Mouse (Mus musculus) embryonic facial prominence, embryonic 13.5 days (tissue): ENCODE measurements around the gene Scrt2. TPM values are rescaled to one million over a fixed set of nuclear protein-coding genes. Genes with fewer than 3 reads are reported as not detected.

Experiments
- ATAC-seq: fragments of 200-750 bp; cut with Nextera tagmentation; 2 replicates; pipeline ENCODE4 v1.8.0; 2017; ENCODE audit warnings: low read depth; ENCODE audit not compliant: insufficient number of reproducible peaks, insufficient read depth, low FRiP score, low TSS enrichment
- H3K27ac ChIP-seq: fragments of 300-500 bp; sonication (generic); 2 replicates; pipeline ENCODE4 v1.5.1; 2015; ENCODE audit warnings: moderate library complexity, mild to moderate bottlenecking, inconsistent platforms
- H3K27me3 ChIP-seq: fragments of 300-500 bp; sonication (generic); 2 replicates; pipeline ENCODE4 v1.6.1; 2015; ENCODE audit warnings: mild to moderate bottlenecking, inconsistent platforms
- H3K36me3 ChIP-seq: fragments of 300-500 bp; sonication (generic); 2 replicates; pipeline ENCODE4 v1.6.1; 2015; ENCODE audit warnings: mild to moderate bottlenecking, inconsistent platforms
- H3K4me1 ChIP-seq: fragments of 300-500 bp; sonication (generic); 2 replicates; pipeline ENCODE4 v1.6.1; 2015; ENCODE audit warnings: inconsistent platforms
- H3K4me2 ChIP-seq: fragments of 300-500 bp; sonication (generic); 2 replicates; pipeline ENCODE4 v1.6.1; 2015; ENCODE audit warnings: moderate library complexity, mild to moderate bottlenecking, inconsistent platforms
- H3K4me3 ChIP-seq: fragments of 300-500 bp; sonication (generic); 2 replicates; pipeline ENCODE4 v1.5.1; 2015; ENCODE audit warnings: mild to moderate bottlenecking, inconsistent platforms
- H3K9ac ChIP-seq: fragments of 300-500 bp; sonication (generic); 2 replicates; pipeline ENCODE4 v1.6.1; 2015; ENCODE audit warnings: mild to moderate bottlenecking, inconsistent platforms
- H3K9me3 ChIP-seq: fragments of 300-500 bp; sonication (generic); 2 replicates; pipeline ENCODE4 v1.6.1; 2016; ENCODE audit warnings: inconsistent platforms
- WGBS: fragments of 180-500 bp; shearing (Covaris S2); methylation state at CpG from one replicate; pipeline ENCODE4 v1.1.7; 2015; ENCODE audit warnings: mixed read lengths; 5-methylcytosine and 5-hydroxymethylcytosine counted together
- polyA plus RNA-seq: library from polyadenylated mRNA; unstranded; fragments of >200 nt; fragmentation: Nextera tagmentation; extraction: Ambion mirVana; gene quantifications from 2 replicates; pipeline ENCODE4 v1.2.1, GENCODE M21; 2015

Scrt2 gene
- polyA plus RNA-seq: 0.12 and 0.17 TPM in 2 replicates

DNA sequence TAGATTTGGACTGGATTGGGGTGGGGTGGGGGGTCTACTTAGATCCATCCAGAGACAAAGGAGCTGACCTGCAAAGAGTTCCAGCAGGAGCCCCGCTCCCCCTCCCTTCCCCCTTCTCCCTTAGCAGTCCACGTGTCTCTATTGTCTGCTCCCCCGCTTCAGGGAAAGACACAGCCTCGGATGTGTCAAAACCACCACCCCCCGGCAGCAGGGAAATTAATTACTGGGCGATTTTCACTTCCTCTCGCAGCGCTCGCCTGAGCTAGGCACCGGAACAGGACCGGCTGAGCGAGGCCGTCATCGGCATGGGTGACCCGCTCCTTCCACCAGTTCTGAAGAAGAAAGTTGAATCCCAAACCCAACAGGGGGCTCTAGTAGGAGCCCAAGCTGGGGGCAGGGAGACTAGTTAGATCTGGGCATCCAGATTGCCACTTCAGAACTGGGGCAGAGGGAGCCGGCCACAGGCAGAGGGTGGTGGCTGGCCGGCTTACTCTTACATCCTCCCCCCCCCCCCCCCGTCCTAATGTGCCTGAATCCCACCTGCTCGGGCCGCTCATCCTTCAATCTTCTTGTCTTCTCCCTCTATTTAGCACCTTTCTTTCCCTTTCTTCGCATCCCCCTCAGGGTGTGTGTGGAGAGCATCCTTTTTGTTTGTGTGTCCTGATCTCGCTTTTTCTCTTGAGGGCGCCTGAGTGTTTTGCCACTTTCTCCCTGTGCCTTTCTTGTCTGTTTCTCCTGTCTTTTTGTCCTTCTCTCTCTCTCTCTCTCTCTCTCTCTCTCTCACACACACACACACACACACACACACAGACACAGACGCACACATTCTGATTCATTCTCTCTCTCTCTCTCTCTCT is at the start of gene Scrt2:
Scrt2 (plus strand) TSS at position 845 of the 857 bp plus-strand sequence.
- Histone ChIP-seq H3K27me3 (peaks cover 98% of the 10 kb centered on the region), H3K27ac (no peak within 1 kb of the TSS), H3K4me3 (peak within 1 kb of the TSS; percentile 42), H3K9me3 (no peaks in the 10 kb centered on the region), H3K4me1 (peaks cover 18% of the 10 kb centered on the region), H3K36me3 (no peaks in the 10 kb centered on the region), H3K9ac (peak within 1 kb of the TSS; percentile 44; the same call in 1 of the 2 replicates), H3K4me2 (peak within 1 kb of the TSS; percentile 80)
- ATAC-seq: no peak
- WGBS: under 1% methylated on average over 24 of the region's 24 CpGs

DNA sequence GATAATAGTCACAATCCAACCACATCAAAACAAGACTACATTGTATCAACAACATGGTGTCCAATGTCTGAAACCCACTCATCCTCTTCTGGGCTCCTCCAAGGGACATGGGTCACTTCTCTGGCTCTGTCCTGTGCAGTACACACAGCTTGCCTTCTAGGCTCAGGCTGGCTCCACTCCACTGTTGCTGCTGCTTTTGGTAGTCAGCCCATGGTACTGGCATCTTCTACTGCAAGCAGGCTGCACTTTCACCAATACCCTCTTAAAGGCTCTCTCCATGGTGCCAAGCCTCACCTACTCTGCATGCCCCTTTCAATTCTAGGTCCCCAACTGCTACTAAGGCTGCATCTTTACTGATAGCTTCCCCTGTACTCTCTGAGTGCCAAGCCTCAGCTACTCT is 41.2 kb upstream of the Scrt2 start:
- Histone ChIP-seq H3K36me3 (no peaks in the 10 kb centered on the region), H3K9me3 (peaks cover 8% of the 10 kb centered on the region; the same call in 1 of the 2 replicates), H3K27me3 (peaks cover 33% of the 10 kb centered on the region), H3K27ac (no peak overlapping the region), H3K4me1 (no peaks in the 10 kb centered on the region), H3K4me3 (no peak overlapping the region), H3K9ac (no peak overlapping the region), H3K4me2 (no peak overlapping the region)
- no peak for ATAC-seq

DNA sequence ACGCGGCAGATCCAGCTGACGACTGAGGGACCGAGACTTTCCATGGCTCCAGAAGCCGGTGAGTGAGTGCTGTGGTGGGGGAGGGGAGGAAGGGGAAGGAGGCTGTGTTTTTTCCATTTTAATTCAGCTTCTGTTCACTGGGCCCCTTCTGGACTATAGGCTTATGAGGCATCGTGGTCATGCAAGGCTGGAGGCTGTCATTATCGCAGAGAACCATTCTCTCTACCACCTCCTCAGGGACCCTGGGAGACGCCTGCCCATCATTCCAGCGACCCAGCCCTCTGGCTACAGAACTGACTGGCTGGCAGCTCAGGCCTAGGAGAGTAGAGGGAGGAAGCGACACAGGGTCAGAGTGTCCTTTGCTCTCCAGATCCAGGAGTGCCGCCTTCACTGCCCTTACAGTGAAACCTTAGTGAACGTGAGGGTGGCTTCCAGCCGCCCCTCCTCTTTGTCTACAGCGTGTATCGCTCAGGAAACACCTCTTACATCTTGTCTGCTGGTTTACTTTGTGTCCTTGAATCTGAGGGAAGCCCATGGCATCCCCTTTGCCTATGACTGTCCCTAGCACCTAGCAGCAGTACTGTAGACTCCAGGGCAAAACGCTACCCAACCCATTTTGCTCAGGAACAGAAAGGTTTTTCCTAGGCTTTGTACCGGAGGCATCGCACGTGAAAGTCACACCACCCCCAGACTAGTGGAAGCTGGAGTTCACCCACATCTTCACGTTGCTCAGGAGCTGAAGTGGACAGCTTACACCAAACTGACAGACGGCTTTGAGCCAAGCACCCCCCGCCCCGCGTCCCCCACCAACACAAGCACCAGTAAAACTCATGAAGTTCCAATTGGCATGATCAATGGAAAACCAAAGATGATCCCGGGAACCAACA is 34.0 kb upstream of the Scrt2 start:
- Histone ChIP-seq H3K4me2 (peak overlapping the region; percentile 99), H3K27me3 (peaks cover 80% of the 10 kb centered on the region), H3K9me3 (no peaks in the 10 kb centered on the region), H3K36me3 (no peaks in the 10 kb centered on the region), H3K27ac (no peak overlapping the region), H3K4me1 (peaks cover 24% of the 10 kb centered on the region), H3K4me3 (no peak overlapping the region), H3K9ac (no peak overlapping the region)
- WGBS: 1% methylated on average over 25 of the region's 25 CpGs
- no peak for ATAC-seq

DNA sequence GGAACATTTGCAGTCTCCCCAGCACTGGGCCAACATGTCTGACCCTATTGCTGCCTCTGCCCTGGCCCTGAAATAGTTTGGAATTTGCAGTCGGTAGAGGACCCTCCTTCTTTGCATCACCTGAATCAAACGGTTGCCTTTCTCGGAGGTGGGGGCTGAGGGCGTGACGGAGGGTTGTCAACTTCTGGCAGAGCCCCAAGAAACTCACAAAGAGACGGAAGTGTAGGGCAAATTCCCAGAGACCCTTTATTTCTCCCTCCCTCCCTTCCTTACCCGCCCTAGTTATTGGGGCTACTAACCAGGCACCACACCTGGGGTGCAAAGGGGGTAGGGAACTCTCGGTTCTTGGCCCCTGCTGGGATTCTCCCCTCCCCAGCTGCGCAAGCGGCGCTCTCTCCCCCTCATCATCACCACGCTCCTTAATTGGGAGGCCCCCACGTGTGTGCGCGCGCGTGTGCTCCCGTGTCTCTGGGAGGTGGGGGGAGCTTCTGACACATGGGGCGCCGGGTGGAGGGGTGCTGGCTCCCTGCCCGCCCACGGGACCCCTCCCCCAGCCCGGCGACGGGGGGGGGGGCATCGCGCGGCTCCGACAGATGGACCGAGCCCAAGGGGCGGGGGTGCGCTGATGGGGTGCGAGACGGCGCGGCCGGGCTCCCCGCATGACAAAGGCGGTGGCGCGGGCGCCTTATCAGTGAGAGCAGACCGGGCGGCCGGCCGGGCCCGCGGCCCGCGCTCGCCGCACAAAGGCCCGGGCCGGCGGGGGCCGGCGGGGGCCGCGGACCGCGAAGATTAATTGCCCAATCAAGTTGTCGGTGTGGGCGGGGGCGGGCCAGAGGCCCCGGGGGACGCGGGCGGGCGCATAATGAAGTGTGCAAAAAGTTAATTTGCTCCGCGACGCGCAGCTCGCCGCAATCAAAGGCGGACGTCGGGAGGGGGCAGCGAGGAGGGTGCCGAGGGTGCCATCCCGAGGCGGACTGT is 33.0 kb upstream of the Scrt2 start:
- peak overlapping the region; percentile 77 for H3K9ac ChIP-seq
- ATAC-seq: 0 out of 2 replicates have a peak, but pooled peaks have one; percentile 30
- H3K4me2 ChIP-seq: peak overlapping the region; percentile 99
- H3K4me3 ChIP-seq: peak overlapping the region; percentile 55
- H3K27me3 ChIP-seq: peaks cover 88% of the 10 kb centered on the region
- no peaks in the 10 kb centered on the region for H3K36me3 ChIP-seq
- no peak overlapping the region for H3K27ac ChIP-seq
- WGBS: under 1% methylated on average over 54 of the region's 82 CpGs
- H3K9me3 ChIP-seq: no peaks in the 10 kb centered on the region
- H3K4me1 ChIP-seq: peaks cover 24% of the 10 kb centered on the region

DNA sequence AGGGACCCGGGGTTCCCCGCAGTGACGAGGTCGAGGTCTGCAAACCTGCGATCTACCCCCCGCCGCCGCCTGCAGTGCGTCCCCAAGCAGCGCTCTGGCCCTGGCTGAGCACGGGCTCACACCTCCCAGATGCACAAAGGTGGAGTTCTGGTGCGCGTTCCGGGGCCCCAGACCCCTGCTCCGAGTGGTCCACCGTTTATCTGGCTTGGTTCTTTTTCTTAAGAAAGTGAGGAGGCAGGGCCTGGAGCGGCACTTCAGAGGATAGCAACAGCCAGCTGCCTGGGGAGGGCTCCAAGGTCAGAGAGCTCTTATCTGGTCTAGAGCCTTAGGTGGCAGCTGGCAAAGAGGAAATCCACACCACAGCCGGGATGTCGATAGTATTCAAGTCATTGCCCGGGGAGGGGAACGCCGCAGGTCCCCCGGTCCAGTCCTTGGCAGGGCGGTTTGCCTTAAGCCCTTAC is 32.3 kb upstream of the Scrt2 start:
- ATAC-seq: no peak
- Histone ChIP-seq H3K4me2 (peak overlapping the region; percentile 99), H3K27ac (no peak overlapping the region), H3K4me1 (peaks cover 24% of the 10 kb centered on the region), H3K9me3 (no peaks in the 10 kb centered on the region), H3K4me3 (peak overlapping the region; percentile 55), H3K27me3 (peaks cover 87% of the 10 kb centered on the region), H3K9ac (peak overlapping the region; percentile 77), H3K36me3 (no peaks in the 10 kb centered on the region)
- under 1% methylated on average over 24 of the region's 24 CpGs for WGBS

DNA sequence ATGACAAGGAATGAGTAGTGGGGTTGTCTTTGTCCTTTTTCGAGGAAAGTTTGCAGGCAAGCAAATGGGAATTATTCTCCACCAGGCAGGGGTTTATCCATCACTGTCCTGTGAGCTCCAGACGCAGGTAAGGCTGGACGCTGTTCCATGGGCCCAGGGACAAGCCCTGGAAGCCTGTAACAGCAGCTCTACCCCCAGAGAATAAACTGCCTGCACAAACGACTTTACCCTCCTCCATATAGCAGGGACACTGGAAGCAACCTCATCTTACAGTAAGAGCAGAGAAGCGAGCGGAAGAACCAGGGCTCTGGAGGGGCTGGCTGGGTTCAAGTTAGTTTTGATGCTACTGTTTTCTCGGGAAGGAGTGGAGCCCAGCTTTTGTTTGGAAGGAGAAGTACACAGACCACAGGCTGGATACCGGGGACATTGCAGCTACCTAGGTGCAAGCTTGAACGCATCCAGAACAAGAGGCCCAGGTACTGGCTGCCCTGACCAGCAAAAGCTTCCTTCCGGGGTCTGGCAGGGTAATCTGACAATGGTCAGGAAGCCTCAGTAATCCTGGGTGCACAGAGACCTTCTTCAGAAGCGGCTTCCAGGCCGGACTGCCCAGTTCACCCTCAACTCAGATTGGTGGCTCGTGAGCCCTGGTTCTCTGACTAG is 31.6 kb upstream of the Scrt2 start:
- Histone ChIP-seq H3K4me1 (peaks cover 24% of the 10 kb centered on the region), H3K9ac (no peak overlapping the region), H3K27me3 (peaks cover 87% of the 10 kb centered on the region), H3K27ac (no peak overlapping the region), H3K4me3 (0 out of 2 replicates have a peak overlapping the region, but pooled peaks have one; percentile 9), H3K36me3 (no peaks in the 10 kb centered on the region), H3K4me2 (0 out of 2 replicates have a peak overlapping the region, but pooled peaks have one; percentile 99), H3K9me3 (no peaks in the 10 kb centered on the region)
- WGBS: 7% methylated on average over 13 of the region's 13 CpGs
- ATAC-seq: no peak

DNA sequence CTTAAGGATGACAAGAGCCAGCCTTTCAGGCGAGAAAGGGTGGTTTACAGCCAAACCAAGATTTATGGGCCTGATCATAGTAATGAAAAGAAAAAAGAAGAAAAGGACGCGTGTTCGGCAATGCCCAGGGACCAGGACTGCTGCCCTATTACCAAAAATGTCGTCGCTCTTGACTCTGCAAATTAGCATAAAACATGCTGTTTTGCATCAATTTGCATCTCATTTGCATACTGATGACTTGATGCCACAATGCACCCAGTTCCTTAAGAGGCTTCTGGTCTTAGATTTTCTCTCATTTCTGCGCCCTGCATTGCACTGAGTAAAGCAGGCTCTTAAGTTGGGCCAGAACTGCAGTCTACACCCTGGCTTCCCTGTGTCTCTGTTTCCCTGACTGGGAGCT is 31.0 kb upstream of the Scrt2 start:
- Histone ChIP-seq H3K36me3 (no peaks in the 10 kb centered on the region), H3K4me3 (0 out of 2 replicates have a peak overlapping the region, but pooled peaks have one; percentile 9), H3K27me3 (peaks cover 88% of the 10 kb centered on the region), H3K4me2 (no peak overlapping the region), H3K4me1 (peaks cover 24% of the 10 kb centered on the region), H3K9ac (no peak overlapping the region), H3K27ac (no peak overlapping the region), H3K9me3 (no peaks in the 10 kb centered on the region)
- WGBS: 8% methylated on average over 7 of the region's 7 CpGs
- ATAC-seq: no peak

DNA sequence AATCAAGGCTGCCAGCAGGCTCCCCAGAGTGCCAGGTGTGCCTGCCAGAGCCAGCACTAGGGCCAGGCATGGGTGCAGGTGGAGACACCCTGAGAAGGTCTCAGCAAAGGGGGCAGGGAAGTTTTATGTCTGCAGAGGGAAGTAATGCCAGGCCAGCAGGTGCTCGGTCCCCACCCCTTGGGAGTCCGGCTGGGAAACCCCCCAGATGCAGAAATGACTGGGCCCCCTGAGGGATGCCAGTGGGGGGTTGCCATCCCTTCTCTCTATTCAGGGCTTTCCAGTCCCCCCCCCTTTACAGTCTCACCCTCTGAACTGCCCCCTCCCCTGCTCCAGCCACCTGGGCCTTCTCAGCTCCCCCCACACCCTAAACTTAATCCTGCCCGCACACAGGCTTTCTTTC is 29.3 kb upstream of the Scrt2 start:
- no peak overlapping the region for H3K27ac ChIP-seq
- H3K4me3 ChIP-seq: no peak overlapping the region
- no peaks in the 10 kb centered on the region for H3K36me3 ChIP-seq
- no peak overlapping the region for H3K9ac ChIP-seq
- no peaks in the 10 kb centered on the region for H3K9me3 ChIP-seq
- H3K4me1 ChIP-seq: peaks cover 24% of the 10 kb centered on the region
- no peak for ATAC-seq
- WGBS: 72% methylated on average over 3 of the region's 3 CpGs
- H3K27me3 ChIP-seq: peaks cover 91% of the 10 kb centered on the region
- no peak overlapping the region for H3K4me2 ChIP-seq

DNA sequence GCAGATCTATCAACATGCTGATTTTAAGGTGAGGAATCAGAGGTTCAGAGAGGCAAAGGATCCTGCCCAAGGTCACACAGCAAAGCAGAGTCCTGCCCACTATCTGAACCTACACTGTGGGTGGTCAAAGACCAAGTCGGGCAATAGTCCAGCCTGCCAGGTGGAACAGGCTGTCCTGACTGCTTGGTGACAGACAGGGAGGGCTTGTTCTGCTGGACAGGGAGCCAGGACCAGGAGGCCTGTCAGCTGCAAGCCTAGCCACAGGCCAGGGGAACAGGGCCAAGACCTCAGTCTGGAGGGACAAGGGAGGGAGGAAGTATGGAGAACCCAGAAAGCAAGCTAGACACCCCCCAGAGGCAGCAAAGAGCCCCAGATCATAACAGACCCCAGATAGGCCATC is 25.9 kb upstream of the Scrt2 start:
- no peaks in the 10 kb centered on the region for H3K9me3 ChIP-seq
- ATAC-seq: no peak
- H3K9ac ChIP-seq: no peak overlapping the region
- peaks cover 73% of the 10 kb centered on the region for H3K27me3 ChIP-seq
- H3K4me2 ChIP-seq: no peak overlapping the region
- no peak overlapping the region for H3K4me3 ChIP-seq
- H3K27ac ChIP-seq: no peak overlapping the region
- 0 out of 2 replicates have a peak, but pooled peaks cover under 1% of the 10 kb centered on the region for H3K4me1 ChIP-seq
- no peaks in the 10 kb centered on the region for H3K36me3 ChIP-seq
- 55% methylated on average over 1 of the region's 1 CpGs for WGBS
